Mouse (Mus musculus) E14TG2a.4 (cell line): ENCODE data around the gene Uggt1.

Experiments used
- CTCF ChIP-seq: conservative IDR thresholded peaks from 2 replicates; pipeline ENCODE4 v1.5.1; 2014; ENCODE audit warnings: low read length
- NANOG ChIP-seq: IDR thresholded peaks from 2 replicates; pipeline ENCODE4 v1.6.1; 2014; ENCODE audit warnings: borderline replicate concordance, low read length, mixed read lengths

GRCm38 (mm10) chr1:36162687-36163086 is 81.8 kb downstream of the Uggt1 start:
- TF ChIP-seq CTCF (no peak), NANOG (no peak)
